Mouse (Mus musculus) natural killer cell, adult 2 months (primary cell): ENCODE results near the gene Slc3a1.

ENCODE experiments used
- DNase-seq, 2 experiments: peaks; one replicate each; pipeline ENCODE4 v3.0.0; 2022; ENCODE audit warnings: low spot score in 2 of 2

The Slc3a1 gene

DNA sequence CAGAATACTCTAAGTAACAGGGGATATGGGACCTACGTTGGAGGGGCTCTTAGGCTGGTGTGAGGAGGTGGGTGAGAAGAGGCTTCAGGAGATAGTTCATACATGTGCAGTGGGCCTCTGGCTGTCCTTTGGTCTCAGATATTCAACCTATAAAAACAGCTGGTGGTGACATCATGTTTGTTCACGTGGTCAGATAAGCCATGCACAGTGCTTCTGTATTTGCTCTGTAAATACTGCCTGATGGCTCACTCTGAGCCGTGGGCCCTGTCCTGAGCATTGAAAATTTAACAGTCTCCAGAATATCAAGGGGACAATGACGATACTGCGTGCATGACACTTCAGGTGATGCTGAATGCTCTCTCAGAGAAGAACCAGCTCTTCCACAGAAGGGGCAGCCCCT lies 9.7 kb downstream of the Slc3a1 start:
- no peak for DNase-seq

DNA sequence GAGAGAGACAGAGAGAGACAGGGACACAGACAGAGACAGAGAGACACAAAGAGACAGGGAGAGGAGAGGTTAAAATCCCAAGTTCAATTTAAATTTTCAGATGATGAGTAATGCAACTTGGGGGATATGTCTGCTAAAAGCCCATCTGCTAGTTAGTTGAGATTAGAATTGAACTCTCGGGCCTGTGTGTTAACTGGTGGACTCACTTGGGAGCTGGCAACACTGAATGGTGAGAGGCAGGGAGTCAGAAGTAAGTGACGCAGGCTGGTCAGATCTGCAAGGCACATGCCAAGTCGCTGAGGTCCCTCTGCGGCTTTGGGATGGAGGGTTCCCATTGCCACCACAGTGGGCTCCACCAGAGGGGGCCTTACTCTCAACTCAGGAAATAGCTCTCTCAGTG lies 10.1 kb downstream of the Slc3a1 start:
- no peak for DNase-seq

DNA sequence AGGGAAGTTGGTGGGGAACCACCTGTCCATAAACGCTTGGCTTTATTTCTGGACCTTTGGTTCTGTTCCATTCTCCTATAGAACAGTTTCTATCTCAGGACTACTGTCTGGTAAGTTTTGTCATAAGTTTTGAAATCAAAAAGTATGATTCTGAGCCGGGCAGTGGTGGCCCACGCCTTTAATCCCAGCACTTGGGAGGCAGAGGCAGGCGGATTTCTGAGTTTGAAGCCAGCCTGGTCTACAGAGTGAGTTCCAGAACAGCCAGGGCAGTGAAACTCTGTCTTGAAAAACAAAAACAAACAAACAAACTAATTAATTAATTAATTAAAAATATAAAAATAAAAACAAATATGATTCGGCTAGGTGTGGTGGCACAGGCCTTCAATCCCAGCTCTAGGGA lies 10.6 kb downstream of the Slc3a1 start:
- DNase-seq: no peak

DNA sequence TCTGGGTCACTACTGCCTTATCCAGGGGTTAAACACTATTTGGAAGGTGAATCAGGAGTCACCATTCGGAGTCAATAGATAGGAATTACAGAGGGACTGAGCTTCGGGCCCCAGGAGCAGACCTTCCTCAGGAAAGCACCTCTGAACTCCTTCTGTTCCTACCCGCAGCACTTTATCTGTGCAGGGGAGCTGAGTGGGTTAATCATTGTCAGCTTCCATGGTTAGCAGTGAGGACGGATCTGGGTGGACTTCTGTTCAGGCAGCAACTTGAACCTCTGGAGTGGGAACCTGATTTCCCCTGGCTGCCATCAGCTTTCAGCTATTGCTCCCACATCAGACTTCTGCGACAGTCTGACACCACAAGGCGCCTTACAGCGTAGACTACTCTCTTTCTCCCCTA lies 12.7 kb downstream of the Slc3a1 start:
- no peak for DNase-seq

DNA sequence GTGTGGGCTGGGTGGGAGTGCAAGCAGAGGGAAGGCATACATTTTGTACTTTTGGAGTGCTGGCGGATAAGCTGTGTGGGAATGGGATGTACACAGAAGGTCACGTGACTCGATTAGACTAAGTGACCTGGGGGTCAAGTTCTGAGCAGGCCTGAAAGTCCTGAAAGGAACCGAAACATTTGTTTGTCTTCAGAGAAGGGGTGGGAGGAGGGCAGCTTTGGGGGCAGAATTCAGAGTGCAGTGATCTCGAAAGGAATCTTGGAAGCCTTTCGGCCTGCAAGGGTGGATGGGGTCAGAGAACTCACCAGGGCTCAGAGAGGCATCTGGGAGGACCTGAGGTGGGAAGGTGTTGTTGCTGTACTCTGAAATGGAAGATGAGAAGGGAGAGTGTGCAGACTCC lies 14.2 kb downstream of the Slc3a1 start:
- no peak for DNase-seq

DNA sequence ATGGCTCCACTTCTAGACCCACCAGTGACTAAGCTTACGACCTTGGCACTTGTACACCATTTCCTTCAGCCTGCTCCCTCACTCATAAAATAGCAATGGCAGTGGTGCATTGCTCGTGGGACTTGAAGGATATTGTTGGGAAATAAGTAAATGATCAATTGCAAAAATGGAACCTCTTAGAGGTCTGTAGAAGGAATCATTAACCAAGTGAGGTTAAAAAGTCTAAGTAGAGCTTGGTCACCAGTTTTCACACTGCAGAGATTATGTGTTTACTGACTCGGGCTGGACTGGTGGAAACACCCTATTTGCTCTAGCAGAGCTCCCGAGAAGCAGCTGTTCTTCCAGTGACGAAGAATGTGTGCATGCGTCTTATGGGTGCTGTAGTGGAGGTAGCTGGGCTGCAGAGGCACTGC lies 15.2 kb downstream of the Slc3a1 start:
- DNase-seq: no peak

DNA sequence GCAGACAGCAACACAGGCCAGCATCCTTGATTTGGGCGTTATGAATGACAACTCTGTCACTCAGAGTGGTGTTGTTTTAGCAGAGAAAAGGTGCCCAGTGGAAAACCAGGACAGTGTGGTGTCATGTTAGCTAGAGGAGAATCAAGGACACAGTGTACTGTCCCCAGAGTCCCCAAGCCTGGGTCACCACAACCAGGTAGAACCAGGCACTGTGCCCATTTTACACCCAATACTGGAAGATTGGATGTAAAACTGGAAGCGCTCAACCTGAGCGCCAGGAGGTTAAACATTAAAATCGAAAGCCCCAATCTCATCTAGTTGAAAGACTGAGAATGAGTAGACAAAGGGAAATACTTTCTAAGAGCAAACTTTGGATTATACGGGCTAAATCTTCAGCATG lies 16.3 kb downstream of the Slc3a1 start:
- no peak for DNase-seq

DNA sequence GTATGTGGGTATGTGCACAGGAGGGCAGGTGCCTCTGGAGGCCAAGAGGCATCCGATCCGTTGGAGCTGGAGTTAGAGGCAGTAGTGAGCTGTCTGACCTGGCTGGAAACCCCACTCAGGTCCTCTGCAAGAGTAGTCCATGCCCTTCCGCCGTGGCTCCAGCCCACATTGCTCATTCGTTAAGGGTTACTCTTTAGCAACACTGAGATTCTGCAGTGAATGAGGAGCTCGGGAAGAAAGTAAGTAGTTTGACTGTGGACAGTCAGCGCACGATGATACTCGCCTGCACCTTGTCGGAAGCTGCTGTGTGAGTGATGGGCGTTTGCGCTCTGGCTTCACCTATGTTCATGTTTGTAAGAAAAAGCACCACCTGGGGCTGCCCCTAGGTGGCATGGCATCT lies 17.0 kb downstream of the Slc3a1 start:
- no peak for DNase-seq

DNA sequence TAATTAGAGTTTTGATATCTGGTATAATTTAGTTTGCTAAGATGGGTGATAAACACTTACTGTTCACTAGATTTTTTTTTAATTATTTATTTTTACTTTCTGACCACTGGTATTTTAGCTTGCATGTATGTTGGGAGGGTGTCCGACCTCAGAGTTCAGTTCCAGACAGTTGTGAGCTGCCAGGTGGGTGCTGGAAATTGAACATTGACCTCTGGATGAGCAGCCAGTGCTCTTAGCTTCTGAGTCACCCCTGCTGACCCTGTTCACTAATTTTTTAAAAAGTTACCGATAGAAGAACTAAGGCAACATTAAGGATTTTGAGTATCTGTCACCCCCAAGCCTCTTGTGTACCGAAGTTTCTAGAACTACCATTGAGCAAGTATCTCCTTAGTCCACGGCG lies 20.2 kb downstream of the Slc3a1 start:
- no peak for DNase-seq

DNA sequence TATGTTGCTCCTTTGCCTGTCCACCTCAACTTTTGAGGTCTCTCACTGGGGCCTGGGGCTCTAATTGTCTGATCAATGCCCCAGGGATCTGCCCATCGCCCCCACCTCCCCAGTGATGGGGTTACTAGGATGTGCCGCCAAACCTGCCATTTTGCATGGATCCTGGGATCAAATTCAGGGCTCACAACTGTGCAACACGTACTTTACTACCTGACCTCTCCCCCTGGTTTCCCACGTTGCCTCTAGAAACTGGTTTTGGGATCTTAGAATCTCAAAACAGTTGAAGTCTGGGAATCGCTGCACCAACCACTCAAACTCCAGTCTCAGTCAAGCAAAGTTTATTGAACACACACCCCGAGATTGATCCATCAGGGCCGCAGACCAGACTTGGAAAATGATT lies 30.1 kb downstream of the Slc3a1 start:
- no peak for DNase-seq

DNA sequence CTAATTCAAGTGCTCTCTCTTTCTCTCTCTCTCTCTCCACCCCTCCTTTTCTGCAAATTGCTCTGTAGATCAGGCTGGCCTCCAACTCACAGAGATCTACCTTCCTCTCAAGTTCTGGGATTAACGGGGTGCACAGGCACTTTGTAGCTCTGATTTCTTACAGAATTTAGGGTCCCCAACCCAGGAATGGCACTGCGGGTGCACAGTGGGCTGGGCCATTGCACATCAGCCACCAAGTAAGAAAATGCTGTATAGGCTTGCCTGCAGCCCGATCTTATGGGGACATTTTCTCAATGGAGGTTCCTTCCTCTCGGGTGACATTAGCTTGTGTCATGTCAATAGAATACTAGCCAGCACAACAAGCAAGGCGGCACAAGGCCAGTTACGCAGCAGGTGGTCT lies 31.0 kb downstream of the Slc3a1 start:
- no peak for DNase-seq

DNA sequence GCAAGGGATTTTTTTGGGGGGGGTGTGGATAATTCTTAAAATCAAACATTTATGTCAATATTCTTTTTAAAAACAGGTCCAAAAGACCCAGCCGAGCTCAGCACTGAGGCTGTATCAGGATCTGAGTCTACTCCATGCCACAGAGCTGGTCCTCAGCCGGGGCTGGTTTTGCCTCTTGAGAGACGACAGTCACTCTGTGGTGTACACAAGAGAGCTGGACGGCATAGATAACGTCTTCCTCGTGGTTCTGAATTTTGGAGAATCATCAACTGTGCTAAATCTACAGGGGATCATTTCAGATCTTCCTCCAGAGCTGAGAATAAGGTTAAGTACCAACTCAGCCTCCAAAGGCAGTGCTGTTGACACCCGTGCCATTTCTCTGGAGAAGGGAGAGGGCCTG lies 35.4 kb downstream of the Slc3a1 start:
- no peak for DNase-seq

DNA sequence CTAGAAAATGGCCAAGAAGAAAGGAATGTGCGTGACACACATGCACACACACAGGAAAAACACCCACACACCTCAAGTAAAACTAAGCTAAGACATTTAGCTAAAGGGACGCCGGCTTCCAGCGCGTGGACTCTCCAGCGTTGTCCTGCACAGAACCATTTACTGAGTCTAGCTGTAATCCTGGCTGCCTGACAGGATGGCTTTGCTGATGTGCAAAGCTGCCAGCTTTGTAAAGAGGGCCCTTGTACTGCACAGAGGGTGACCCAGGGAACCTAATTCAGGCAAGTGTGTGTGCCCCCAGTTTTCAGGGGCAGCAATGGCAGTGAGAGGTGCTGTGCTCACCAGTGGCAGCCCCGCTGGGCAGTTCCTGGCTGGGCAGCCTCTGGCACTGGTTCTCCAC lies 39.2 kb downstream of the Slc3a1 start:
- no peak for DNase-seq

DNA sequence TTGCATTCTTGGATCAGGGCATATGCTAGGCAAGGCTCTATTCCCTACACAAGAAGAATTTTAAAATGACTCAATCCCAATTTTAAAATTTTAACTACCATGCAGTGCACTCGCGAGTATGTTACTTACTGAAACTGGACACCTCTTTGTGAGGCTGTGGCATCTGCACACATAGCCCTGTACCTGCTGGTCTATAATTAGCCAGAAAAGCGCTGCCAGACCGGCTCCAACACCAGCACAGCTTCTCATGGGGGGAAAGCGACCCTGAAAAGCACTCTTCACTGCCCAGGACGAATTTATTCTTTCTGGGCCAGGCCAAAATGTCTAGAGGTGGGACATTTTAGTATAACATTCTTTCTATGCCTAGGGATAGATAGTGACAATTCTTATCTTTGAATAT lies 42.5 kb downstream of the Slc3a1 start:
- no peak for DNase-seq

DNA sequence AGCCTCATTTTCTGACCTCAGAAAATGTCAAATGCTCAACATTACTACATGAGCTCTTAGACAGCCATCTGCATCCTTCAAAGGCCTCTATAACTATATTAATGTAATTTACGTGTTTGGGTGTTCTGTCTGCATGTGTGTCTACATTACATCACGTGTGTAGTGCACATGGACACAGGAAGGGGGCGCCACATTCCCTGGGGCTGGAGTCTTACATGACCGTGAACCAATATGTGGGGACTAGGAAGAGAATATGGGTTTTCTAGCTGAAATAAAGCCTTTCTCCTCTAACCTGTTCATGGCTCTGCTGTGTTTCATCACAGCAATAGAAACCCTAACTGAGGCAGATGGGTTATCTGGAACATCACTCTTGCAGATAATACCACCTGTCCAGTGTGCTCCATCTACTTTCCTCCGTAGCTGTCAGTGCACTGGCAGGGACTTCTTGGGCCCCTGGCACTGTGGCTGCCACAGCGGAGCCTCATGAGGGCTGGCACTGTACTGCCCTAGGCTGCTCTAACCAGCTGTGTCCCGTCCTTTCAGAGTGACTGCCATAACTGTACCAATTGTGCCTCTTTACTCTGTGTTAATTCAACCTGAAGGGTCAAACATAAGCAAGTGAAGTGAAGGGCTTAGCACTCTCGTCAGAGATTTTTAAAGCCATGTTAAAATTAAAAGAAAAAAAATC lies 43.1 kb downstream of the Slc3a1 start:
- no peak for DNase-seq

DNA sequence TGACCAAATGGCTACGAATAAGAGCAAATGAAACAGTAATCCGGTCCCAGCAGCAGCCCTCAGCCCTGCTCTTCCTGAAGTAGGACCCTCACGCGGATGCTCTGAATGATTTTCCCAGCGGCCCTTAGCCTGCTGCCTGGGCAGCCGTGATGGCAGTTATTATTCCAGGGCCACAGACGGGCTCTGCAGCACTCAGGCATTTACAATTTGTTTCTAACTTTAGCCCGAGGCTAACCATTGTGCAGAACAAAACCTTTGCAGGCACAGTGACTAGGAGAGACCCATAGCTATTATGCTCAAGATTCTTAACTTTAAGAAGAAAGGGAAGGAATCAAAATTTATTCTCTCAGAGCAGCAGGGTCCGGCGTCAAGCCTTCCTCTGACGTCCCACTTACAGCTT lies 44.2 kb downstream of the Slc3a1 start:
- no peak for DNase-seq

DNA sequence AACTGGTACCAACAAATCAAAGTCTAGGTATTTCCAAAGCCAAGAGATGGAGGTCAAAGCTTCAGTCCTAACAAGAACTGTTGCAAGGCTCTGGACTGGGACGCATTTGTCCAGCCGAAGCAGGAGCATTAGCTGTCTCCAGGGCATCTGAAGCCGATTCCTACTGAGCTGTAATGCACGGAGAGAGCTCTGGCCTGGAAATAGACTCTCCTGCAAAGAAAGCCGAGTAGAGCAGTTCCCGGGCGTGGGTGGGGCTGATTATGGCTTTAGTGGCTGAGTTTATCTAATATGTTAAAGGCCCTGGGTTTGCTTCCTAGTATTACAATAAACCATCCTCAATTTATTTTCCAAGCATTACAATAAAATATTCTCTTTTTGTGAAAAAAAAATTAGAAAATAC lies 45.0 kb downstream of the Slc3a1 start:
- no peak for DNase-seq

DNA sequence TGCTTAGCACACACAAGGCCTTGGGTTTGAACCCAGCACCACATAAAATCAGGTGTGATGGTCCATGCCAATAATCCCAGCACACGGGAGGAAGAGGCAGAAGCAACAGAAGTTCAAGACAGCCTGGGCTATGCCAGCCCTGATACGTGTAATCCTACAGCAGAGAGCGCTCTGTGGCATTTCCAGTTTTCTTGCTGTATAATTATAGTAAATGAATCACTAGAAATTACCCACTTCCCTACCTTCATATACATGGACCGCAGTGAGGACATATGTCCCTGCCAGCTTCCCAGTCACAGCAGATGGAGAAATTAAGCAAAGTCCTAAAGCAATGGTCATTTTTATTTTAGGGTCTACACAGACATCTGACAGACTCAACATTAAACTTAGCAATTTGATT lies 45.9 kb downstream of the Slc3a1 start:
- no peak for DNase-seq

DNA sequence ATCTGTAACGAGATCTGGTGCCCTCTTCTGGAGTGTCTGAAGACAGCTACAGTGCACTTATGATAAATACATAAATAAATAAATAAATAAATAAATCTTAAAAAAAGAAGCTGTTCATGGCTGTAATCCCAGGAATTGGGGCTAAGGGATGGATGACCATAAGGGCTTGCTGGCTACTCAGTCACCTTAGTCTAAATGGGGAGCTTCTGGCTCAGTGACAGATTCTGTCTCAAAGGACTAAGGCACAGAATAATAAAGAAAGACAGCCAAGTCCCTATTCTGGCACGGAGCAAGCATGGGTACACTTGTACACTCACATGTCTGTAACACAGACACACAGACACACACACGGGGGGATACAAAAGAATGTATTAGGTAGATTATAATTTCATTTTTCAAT lies 51.1 kb downstream of the Slc3a1 start:
- DNase-seq: no peak

DNA sequence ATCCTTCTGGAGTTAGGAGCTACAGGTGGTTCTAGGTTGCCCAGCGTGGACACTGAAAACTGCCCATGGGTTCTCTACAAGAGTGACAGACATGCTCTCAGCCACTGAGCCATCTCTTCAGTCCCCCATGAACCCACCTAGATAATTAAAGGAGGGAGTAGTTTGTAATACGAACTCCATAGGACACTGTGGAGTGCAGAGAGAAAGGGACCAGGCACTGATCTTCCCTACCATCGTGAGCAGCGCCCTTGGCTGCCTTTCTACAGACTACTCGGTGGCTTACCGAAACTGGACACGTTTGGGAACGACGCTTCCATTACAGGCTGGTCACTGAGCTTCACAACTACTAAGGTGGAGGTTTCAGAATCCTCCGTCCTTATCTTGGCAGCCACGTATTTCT lies 52.6 kb downstream of the Slc3a1 start:
- no peak for DNase-seq

DNA sequence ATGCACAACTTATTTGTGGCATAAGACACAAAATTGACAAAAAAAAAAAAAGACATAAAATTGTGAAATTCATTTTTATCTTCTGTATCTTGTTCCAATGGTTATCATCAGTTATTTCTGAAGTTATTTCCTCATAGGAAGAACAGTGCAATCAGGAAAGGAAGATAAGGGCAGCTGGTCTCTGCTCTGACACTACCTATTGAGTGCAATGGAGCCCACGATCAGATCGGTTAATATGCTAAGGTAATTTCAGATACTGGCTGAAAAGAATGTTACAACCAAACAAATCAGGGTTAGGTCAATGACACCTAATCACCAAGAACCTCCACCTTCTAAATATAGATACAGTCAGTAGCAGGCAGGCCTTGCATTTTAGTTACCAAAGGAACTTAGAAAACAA lies 57.2 kb downstream of the Slc3a1 start:
- DNase-seq: no peak

DNA sequence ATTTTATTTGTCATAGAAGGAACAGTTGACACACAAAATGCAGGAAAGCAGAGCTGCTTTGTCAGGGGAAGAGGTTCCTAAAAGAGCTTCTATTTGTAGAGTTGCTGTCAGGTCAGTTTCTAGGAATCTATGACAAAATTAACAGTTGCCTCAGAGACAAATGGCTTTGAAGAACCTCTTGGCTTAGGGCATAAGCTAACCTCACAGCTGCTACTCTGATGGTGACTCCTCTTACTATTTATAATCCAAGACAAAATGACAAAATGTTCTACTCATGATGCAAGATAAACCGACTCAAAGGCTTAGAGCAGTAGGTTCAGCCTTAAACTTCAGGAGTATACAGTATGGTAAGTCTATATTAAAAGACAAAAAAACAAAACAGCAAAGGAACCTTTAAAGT lies 58.3 kb downstream of the Slc3a1 start:
- no peak for DNase-seq

DNA sequence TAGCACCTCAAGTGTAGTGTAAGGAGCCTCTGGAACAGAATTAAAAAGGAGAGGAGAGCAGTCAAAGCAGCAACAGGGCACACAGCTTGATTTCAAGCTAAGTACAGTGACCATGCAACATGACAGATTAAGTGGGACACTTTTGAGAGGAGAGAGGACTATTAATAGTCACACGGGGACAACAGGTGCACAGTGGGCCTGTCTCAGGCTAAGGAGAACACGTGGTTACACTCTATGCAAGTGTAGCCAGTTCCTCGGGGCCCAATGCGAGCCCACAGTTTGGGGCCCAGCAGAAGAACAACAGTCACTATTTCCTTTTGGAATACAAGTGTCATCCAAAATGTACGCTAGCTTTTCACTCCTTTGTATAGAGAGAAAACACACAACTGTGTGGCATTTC lies 59.4 kb downstream of the Slc3a1 start:
- DNase-seq: no peak

DNA sequence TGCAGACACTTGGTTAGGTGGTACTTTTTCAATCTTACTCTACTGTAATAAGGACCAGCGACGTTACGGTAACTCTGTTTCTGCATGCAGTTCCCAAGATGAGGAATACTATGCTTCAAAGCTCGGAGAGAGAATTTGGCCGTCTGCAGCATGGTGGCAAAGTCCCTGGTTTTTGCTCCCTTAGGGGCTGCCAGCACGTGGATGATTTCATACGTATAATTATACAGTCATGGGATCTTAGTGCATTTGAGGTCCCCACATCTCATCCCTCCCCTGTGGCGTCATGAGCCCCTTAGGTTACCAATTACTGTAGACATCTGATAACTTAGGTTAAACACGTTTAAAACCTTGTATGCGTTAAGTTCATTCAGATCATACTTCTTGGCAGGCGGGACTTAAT lies 60.2 kb downstream of the Slc3a1 start:
- DNase-seq: no peak

DNA sequence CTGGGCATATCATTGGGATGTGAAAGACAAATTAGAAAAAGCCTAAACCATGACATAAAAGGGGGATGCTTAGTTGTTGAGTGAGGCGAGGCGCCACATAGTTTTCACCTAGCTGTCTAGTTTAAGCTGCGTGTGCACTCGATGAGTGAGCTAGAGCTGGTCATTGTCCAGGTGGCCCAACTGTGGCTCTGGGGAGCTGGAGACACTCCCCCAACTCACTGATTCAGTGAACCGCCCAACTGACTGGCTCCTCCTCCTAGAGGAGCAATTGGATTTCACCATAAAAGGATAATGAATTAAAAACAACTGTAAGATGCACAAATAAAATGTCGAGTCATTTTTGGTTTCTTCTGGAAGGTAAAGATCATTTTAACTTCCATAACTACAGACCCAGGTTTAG lies 60.8 kb downstream of the Slc3a1 start:
- no peak for DNase-seq
